Comparison of ENCODE assay signal across 30 mouse cellular contexts in the genomic region with DNA sequence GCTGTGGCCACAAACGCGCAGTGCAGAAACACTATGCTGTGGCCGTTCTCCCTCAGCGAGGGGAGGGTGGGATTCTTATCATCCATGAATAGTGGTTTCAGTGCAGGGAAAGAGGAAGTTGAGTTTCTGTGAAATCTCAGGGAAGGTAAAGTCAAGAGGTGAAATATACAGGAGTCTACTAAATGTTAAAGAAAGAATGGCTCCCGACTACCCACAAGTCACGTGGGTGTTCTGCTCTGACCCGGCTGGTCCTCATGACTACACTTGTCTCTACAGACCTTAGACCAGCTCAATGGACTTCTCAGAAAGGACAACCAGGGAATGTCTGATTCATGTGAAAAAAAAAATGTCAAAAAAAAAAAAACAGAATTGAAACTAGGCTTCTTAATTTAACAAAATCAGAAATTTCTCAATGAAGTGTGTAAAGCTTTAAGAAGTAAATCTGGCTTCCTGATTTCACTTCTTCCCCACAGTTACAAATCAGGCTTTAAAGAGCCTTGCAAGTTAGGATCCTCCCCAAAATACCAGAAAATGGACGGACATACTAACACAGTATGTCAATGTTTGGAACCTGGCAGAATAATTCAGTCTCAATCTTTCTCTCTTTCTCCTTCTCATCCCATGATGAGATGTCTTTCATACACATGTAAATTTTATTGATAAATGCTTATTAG. TPM values are rescaled to one million over a fixed set of nuclear protein-coding genes. Genes with fewer than 3 reads are reported as not detected.
A peak's percentile ranks its signal among the peaks of the same experiment; 100 is the strongest.
DNase-seq lines count a peak whose midpoint lies in the region; ATAC-seq and TF ChIP-seq lines count a peak whose summit lies in the region.
"Had no signal": no experiment of that assay in that cellular context is flagged by ENCODE, and none has a peak within 500 bp of the region (broad histone marks: within the 10 kb centered on the region; RNA-seq: fewer than 3 reads in every experiment).

No protein-coding gene starts in this region.

- H3K4me1 ChIP-seq in lung, postnatal 0 days (ENCODE audit: insufficient read depth, low read depth, low read length) = no peaks in the 10 kb centered on the region
- no peaks in the 10 kb centered on the region for H3K4me1 ChIP-seq in forebrain, embryonic 12.5 days
- H3K4me1 ChIP-seq: forebrain, embryonic 13.5 days; heart, embryonic 13.5 days; hindbrain, embryonic 10.5 days; neural tube, embryonic 12.5 days; stomach, embryonic 15.5 days had no signal

- ATAC-seq in lung, postnatal 0 days = no peak
- peak; percentile 65 for ATAC-seq in granulocyte monocyte progenitor cell, adult 5-6 weeks (replicated peaks; ENCODE audit: poor library complexity, severe bottlenecking)
- no peak for ATAC-seq in forebrain, embryonic 12.5 days (ENCODE audit: low FRiP score)
- no peak for ATAC-seq in inflammation-experienced regulatory T-cells, adult 6 months
- ATAC-seq: forebrain, embryonic 13.5 days; hindbrain, embryonic 16.5 days; intestine, postnatal 0 days had no signal

- 76% methylated on average over 8 of the region's 8 CpGs for WGBS in lung, postnatal 0 days
- WGBS in forebrain, embryonic 12.5 days = 91% methylated on average over 8 of the region's 8 CpGs

- DNase-seq in lung, postnatal 0 days (ENCODE audit: low spot score) = peak; percentile 7
- DNase-seq in lung, postnatal 14 days = no peak
- peak; percentile 21 to 30 for DNase-seq in monocyte, adult 2 months (ENCODE audit: low read depth in 1 of 2, low spot score in 2 of 2)
- DNase-seq in cerebellum, adult 8-10 months = no peak
- DNase-seq: adrenal gland, adult 8-10 months; cerebellum, adult 9-10 months; cerebellum, postnatal 36 days; gastrocnemius, postnatal 25 days; heart, postnatal 10 days; kidney, adult 9 months; kidney, postnatal 14 days; liver; lung, adult 2 months; midbrain, embryonic 14.5 days had no signal

- no peaks in the 10 kb centered on the region for H3K36me3 ChIP-seq in lung, postnatal 0 days (ENCODE audit: insufficient read depth, low read length)
- no peaks in the 10 kb centered on the region for H3K36me3 ChIP-seq in forebrain, embryonic 12.5 days (replicated peaks)
- H3K36me3 ChIP-seq: heart, embryonic 13.5 days; hindbrain, embryonic 10.5 days; neural tube, embryonic 12.5 days; stomach, embryonic 15.5 days had no signal

- H3K9ac ChIP-seq in lung, postnatal 0 days (replicated peaks; ENCODE audit: low read depth) = no peak overlapping the region
- H3K9ac ChIP-seq in forebrain, embryonic 12.5 days = no peak overlapping the region
- H3K9ac ChIP-seq: forebrain, embryonic 13.5 days; heart, embryonic 13.5 days; liver, embryonic 14.5 days; neural tube, embryonic 12.5 days; stomach, embryonic 15.5 days had no signal

- no peak for TF ChIP-seq CTCF in lung, postnatal 0 days (IDR thresholded peaks at IDR 0.05)

- no peak overlapping the region for H3K4me2 ChIP-seq in lung, postnatal 0 days (replicated peaks; ENCODE audit: low read depth, low read length)
- no peak overlapping the region for H3K4me2 ChIP-seq in forebrain, embryonic 12.5 days
- H3K4me2 ChIP-seq: forebrain, embryonic 13.5 days; heart, embryonic 13.5 days; neural tube, embryonic 12.5 days; stomach, embryonic 15.5 days had no signal

- H3K4me3 ChIP-seq in lung, postnatal 0 days (ENCODE audit: low read depth, low read length) = no peak overlapping the region
- H3K4me3 ChIP-seq in forebrain, embryonic 12.5 days (replicated peaks) = no peak overlapping the region
- H3K4me3 ChIP-seq: erythroblast, embryonic 14.5 days; forebrain, embryonic 13.5 days; heart, embryonic 13.5 days; hindbrain, embryonic 10.5 days; neural tube, embryonic 12.5 days; stomach, embryonic 15.5 days had no signal

- TF ChIP-seq EP300 in lung, postnatal 0 days (IDR thresholded peaks at IDR 0.05) = no peak

- H3K27ac ChIP-seq in lung, postnatal 0 days (ENCODE audit: low read length) = no peak overlapping the region
- H3K27ac ChIP-seq in forebrain, embryonic 12.5 days = no peak overlapping the region
- H3K27ac ChIP-seq: forebrain, embryonic 13.5 days; heart, embryonic 13.5 days; hindbrain, embryonic 10.5 days; liver, embryonic 14.5 days; neural tube, embryonic 12.5 days; stomach, embryonic 15.5 days had no signal

- H3K27me3 ChIP-seq in lung, postnatal 0 days (replicated peaks; ENCODE audit: insufficient read depth, low read length) = 0 out of 2 replicates have a peak, but pooled peaks cover 5% of the 10 kb centered on the region
- peaks cover 7% of the 10 kb centered on the region; the same call in 1 of the 2 replicates for H3K27me3 ChIP-seq in forebrain, embryonic 12.5 days
- H3K27me3 ChIP-seq: stomach, embryonic 15.5 days had no signal

- no peaks in the 10 kb centered on the region for H3K9me3 ChIP-seq in lung, postnatal 0 days (ENCODE audit: low read length)
- H3K9me3 ChIP-seq in forebrain, embryonic 12.5 days = no peaks in the 10 kb centered on the region
- H3K9me3 ChIP-seq: forebrain, embryonic 13.5 days; heart, embryonic 13.5 days; hindbrain, embryonic 10.5 days; neural tube, embryonic 12.5 days; stomach, embryonic 15.5 days had no signal

RNA-seq across cellular contexts. Expression of a gene that starts 17.6 kb away (rescaled TPM):
- polyA plus RNA-seq in lung, postnatal 0 days (2015; fragmentation: Nextera tagmentation; extraction: Ambion mirVana) = 0.08 TPM in 2 replicates
- total RNA-seq in granulocyte monocyte progenitor cell, adult 5-6 weeks (2014; fragmentation: Nextera tagmentation) = 42.2 and 60.6 TPM in 2 replicates
- 53.9 and 54.4 TPM in 2 replicates for total RNA-seq in granulocyte monocyte progenitor cell, adult 5-6 weeks (2017)
- polyA plus RNA-seq in forebrain, embryonic 12.5 days (2016; fragmentation: Nextera tagmentation; extraction: Ambion mirVana) = 0.09 TPM in 1 of 2 replicates, not detected in the other
- polyA plus RNA-seq in inflammation-experienced regulatory T-cells, adult 6 months (2017; shearing (Covaris generic)) = 1 to 10 TPM; 2.0 to 7.4 (median 5.5) TPM
- total RNA-seq: heart, adult 8-10 months; layer of hippocampus, postnatal 10 days; left cerebral cortex, adult 18-20 months; left cerebral cortex, postnatal 14 days had no signal
- polyA plus RNA-seq: forebrain, embryonic 13.5 days; heart, embryonic 13.5 days; hindbrain, embryonic 16.5 days; midbrain, embryonic 14.5 days; neural tube, embryonic 12.5 days had no signal

Comparison
In these comparisons a context has a peak if more than half of its experiments do, and no peak if none do; other contexts are left out.
1. DNase-seq: peak in lung, postnatal 0 days (single experiment) and monocyte, adult 2 months (2 of 2); none in lung, postnatal 14 days (single experiment) and cerebellum, adult 8-10 months (single experiment).